Mouse (Mus musculus): Measurements from ENCODE around the gene Gpr62. TPM values are rescaled to one million over a fixed set of nuclear protein-coding genes. Genes with fewer than 3 reads are reported as not detected.
A peak's percentile ranks its signal among the peaks of the same experiment; 100 is the strongest.

The Gpr62 gene
- not detected in 2 replicates for polyA plus RNA-seq (2015; fragmentation: Nextera tagmentation; extraction: Ambion mirVana)

DNA sequence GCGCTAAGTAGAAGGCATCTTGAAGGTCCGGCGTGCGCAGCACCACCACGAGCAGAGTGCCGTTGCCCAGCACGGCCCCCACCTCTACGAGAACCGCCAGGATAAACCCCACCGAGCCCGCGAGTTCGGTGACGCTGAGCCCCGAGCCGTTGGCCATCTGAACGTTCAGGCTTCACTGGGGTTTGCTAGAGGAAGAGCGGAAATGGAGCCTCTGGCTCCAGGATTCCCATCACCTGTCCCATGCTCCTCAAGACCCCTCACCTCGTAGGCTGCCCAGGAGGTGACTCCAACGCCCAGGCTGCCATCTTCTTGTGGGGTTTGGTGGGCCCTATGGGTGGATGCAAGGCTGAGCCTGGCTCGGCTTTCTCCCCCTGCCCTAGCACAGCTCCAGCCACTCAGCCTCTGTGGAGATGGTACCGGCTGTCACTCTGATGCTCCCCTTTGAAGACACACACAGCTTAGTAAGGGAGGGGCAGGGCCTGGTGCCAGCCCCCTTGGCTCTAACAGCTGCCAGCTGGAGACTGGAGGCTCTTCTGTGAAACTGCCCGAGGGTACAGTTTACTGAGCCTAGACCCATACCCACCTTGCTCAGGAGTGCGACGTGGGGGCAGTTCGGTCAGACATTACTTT is at the start of gene Gpr62:
Gene Gpr62, minus strand, starts transcription at position 368 of the 630 bp plus-strand sequence.
- ATAC-seq = no peak

DNA sequence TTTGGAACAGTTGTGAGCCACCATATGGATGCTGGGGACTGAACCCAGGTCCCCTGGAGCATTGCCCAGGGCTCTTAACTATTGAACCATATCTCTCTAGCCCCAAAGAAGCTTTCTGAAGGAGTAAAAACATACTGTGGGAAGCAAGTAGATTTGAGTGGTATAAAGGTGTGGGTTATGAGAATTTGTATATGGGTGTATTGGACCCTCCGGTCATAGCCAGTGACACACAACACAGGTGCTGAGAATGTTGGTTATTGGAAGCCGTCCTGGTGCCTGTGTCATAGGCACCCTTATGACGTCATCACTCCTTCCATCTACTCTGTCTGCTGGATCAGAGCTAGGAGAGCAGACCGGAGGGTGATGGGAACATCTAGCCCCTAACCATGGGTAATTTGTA is 48.5 kb upstream of the Gpr62 start, which contains the start of gene Iqcf5:
Gene Iqcf5, plus strand, starts transcription at position 301 of the 400 bp plus-strand sequence.
- Histone ChIP-seq H3K4me2 (ENCODE audit: low read depth, low read length) (no peak within 1 kb of the TSS), H3K27me3 (ENCODE audit: insufficient read depth, low read length) (no peaks in the 10 kb centered on the region), H3K4me1 (ENCODE audit: insufficient read depth) (no peaks in the 10 kb centered on the region), H3K36me3 (replicated peaks; ENCODE audit: insufficient read depth, low read length) (no peaks in the 10 kb centered on the region), H3K4me3 (ENCODE audit: low read depth, low read length) (no peak within 1 kb of the TSS), H3K27ac (ENCODE audit: low read depth) (no peak within 1 kb of the TSS), H3K9ac (replicated peaks) (no peak within 1 kb of the TSS), H3K9me3 (ENCODE audit: low read length) (no peaks in the 10 kb centered on the region)
- TF ChIP-seq EP300 (IDR thresholded peaks at IDR 0.05; ENCODE audit: low read depth) (no peak), CTCF (IDR thresholded peaks at IDR 0.05; ENCODE audit: low read depth) (no peak)
- no peak for DNase-seq
- no peak for ATAC-seq
- WGBS (ENCODE audit: insufficient replicate concordance) = 79% methylated on average over 4 of the region's 4 CpGs

More for the DNA sequence above, at the start of gene Gpr62:
- 36% methylated on average over 23 of the region's 26 CpGs for WGBS (ENCODE audit: insufficient replicate concordance)
- Histone ChIP-seq H3K4me1 (ENCODE audit: insufficient read depth) (0 out of 2 replicates have a peak, but pooled peaks cover 9% of the 10 kb centered on the region), H3K9ac (replicated peaks) (peak within 1 kb of the TSS; percentile 51), H3K9me3 (ENCODE audit: low read length) (no peaks in the 10 kb centered on the region), H3K27ac (ENCODE audit: low read depth) (no peak within 1 kb of the TSS), H3K4me2 (ENCODE audit: low read depth, low read length) (peak within 1 kb of the TSS; percentile 81), H3K36me3 (replicated peaks; ENCODE audit: insufficient read depth, low read length) (no peaks in the 10 kb centered on the region), H3K27me3 (ENCODE audit: insufficient read depth, low read length) (peaks cover 24% of the 10 kb centered on the region), H3K4me3 (ENCODE audit: low read depth, low read length) (peak within 1 kb of the TSS; percentile 53)
- TF ChIP-seq CTCF (IDR thresholded peaks at IDR 0.05; ENCODE audit: low read depth) = no peak
- no peak for TF ChIP-seq EP300 (IDR thresholded peaks at IDR 0.05; ENCODE audit: low read depth)
- DNase-seq = no peak

DNA sequence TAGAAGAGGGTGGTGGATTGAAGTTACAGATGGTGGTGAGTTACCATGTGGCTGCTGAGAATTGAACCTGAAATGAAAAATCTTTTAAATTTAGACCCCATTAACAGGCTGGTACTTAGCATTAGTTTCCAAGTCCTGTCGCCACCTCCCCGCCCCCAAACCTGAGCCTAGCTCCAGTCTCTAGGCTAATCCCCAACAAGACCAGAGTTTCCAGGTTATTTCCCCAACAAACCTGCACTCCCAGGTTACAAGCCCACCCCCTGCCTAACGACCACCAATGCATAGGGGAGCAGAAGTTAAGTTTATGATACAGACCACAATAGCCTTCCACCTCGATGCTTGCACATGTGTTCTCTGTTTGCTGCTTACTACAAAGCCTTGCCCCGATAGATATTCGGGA is 47.8 kb upstream of the Gpr62 start:
- H3K27me3 ChIP-seq (ENCODE audit: insufficient read depth, low read length) = no peaks in the 10 kb centered on the region
- no peaks in the 10 kb centered on the region for H3K4me1 ChIP-seq (ENCODE audit: insufficient read depth)
- no peaks in the 10 kb centered on the region for H3K9me3 ChIP-seq (ENCODE audit: low read length)
- H3K27ac ChIP-seq (ENCODE audit: low read depth) = no peak overlapping the region
- H3K9ac ChIP-seq (replicated peaks) = no peak overlapping the region
- no peak overlapping the region for H3K4me2 ChIP-seq (ENCODE audit: low read depth, low read length)
- no peak for TF ChIP-seq CTCF (IDR thresholded peaks at IDR 0.05; ENCODE audit: low read depth)
- TF ChIP-seq EP300 (IDR thresholded peaks at IDR 0.05; ENCODE audit: low read depth) = no peak
- DNase-seq (no peak), ATAC-seq (no peak)
- 69% methylated on average over 6 of the region's 6 CpGs for WGBS (ENCODE audit: insufficient replicate concordance)
- no peaks in the 10 kb centered on the region for H3K36me3 ChIP-seq (replicated peaks; ENCODE audit: insufficient read depth, low read length)
- H3K4me3 ChIP-seq (ENCODE audit: low read depth, low read length) = no peak overlapping the region

- TF ChIP-seq EP300 (IDR thresholded peaks at IDR 0.05; ENCODE audit: low read depth) = no peak
- no peak for TF ChIP-seq CTCF (IDR thresholded peaks at IDR 0.05; ENCODE audit: low read depth)
- Histone ChIP-seq H3K27me3 (ENCODE audit: insufficient read depth, low read length) (no peaks in the 10 kb centered on the region), H3K9me3 (ENCODE audit: low read length) (no peaks in the 10 kb centered on the region), H3K36me3 (replicated peaks; ENCODE audit: insufficient read depth, low read length) (no peaks in the 10 kb centered on the region), H3K9ac (replicated peaks) (no peak overlapping the region), H3K4me2 (ENCODE audit: low read depth, low read length) (no peak overlapping the region), H3K4me1 (ENCODE audit: insufficient read depth) (no peaks in the 10 kb centered on the region), H3K27ac (ENCODE audit: low read depth) (no peak overlapping the region), H3K4me3 (ENCODE audit: low read depth, low read length) (no peak overlapping the region)
- ATAC-seq (no peak), DNase-seq (no peak)
- 47% methylated on average over 13 of the region's 13 CpGs for WGBS (ENCODE audit: insufficient replicate concordance)
Observed at GRCm38 (mm10) chr9:106512729-106513450, 47.2 kb upstream of the Gpr62 start.

- Histone ChIP-seq H3K4me2 (ENCODE audit: low read depth, low read length) (no peak overlapping the region), H3K4me3 (ENCODE audit: low read depth, low read length) (no peak overlapping the region), H3K9ac (replicated peaks) (no peak overlapping the region), H3K27ac (ENCODE audit: low read depth) (no peak overlapping the region), H3K4me1 (ENCODE audit: insufficient read depth) (no peaks in the 10 kb centered on the region), H3K36me3 (replicated peaks; ENCODE audit: insufficient read depth, low read length) (no peaks in the 10 kb centered on the region), H3K9me3 (ENCODE audit: low read length) (no peaks in the 10 kb centered on the region), H3K27me3 (ENCODE audit: insufficient read depth, low read length) (no peaks in the 10 kb centered on the region)
- DNase-seq = no peak
- WGBS (ENCODE audit: insufficient replicate concordance) = 84% methylated on average over 10 of the region's 10 CpGs
- ATAC-seq = no peak
- TF ChIP-seq EP300 (IDR thresholded peaks at IDR 0.05; ENCODE audit: low read depth) (no peak), CTCF (IDR thresholded peaks at IDR 0.05; ENCODE audit: low read depth) (no peak)
Observed at GRCm38 (mm10) chr9:106509356-106509755, 43.6 kb upstream of the Gpr62 start.

GRCm38 (mm10) chr9:106504246-106504645 is 38.5 kb upstream of the Gpr62 start:
- Histone ChIP-seq H3K27me3 (ENCODE audit: insufficient read depth, low read length) (no peaks in the 10 kb centered on the region), H3K9me3 (ENCODE audit: low read length) (no peaks in the 10 kb centered on the region), H3K4me2 (ENCODE audit: low read depth, low read length) (no peak overlapping the region), H3K9ac (replicated peaks) (no peak overlapping the region), H3K36me3 (replicated peaks; ENCODE audit: insufficient read depth, low read length) (no peaks in the 10 kb centered on the region), H3K27ac (ENCODE audit: low read depth) (no peak overlapping the region), H3K4me3 (ENCODE audit: low read depth, low read length) (no peak overlapping the region), H3K4me1 (ENCODE audit: insufficient read depth) (no peaks in the 10 kb centered on the region)
- WGBS (ENCODE audit: insufficient replicate concordance) = 75% methylated on average over 6 of the region's 6 CpGs
- TF ChIP-seq CTCF (IDR thresholded peaks at IDR 0.05; ENCODE audit: low read depth) = no peak
- TF ChIP-seq EP300 (IDR thresholded peaks at IDR 0.05; ENCODE audit: low read depth) = no peak
- DNase-seq (no peak), ATAC-seq (no peak)
